Mouse (Mus musculus) ES-E14 (cell line): Measurements from ENCODE around the gene Ints14.

Experiments
- CHD2 ChIP-seq: IDR thresholded peaks from 2 replicates; pipeline ENCODE4 v1.6.1; 2014; ENCODE audit warnings: mild to moderate bottlenecking, low read depth, low read length, inconsistent platforms
- HCFC1 ChIP-seq: IDR thresholded peaks from 2 replicates; pipeline ENCODE4 v1.6.1; 2012; ENCODE audit warnings: low read length, inconsistent platforms, borderline replicate concordance; ENCODE audit not compliant: insufficient read depth
- MAFK ChIP-seq: IDR thresholded peaks from 2 replicates; pipeline ENCODE4 v1.6.1; 2014; ENCODE audit warnings: mild to moderate bottlenecking, low read depth, low read length, inconsistent platforms; ENCODE audit not compliant: insufficient read depth
- ZC3H11A ChIP-seq: IDR thresholded peaks from 2 replicates; pipeline ENCODE4 v1.6.1; 2012; ENCODE audit warnings: low read depth, mild to moderate bottlenecking, inconsistent platforms, low read length, borderline replicate concordance
- ZNF384 ChIP-seq: IDR thresholded peaks from 2 replicates; pipeline ENCODE4 v1.6.1; 2012; ENCODE audit warnings: low read depth, low read length, inconsistent platforms

- TF ChIP-seq ZNF384: no peak
- TF ChIP-seq HCFC1: no peak
- no peak for TF ChIP-seq CHD2
- TF ChIP-seq ZC3H11A: no peak
- TF ChIP-seq MAFK: no peak
Observed at GRCm38 (mm10) chr9:65031894-65032268, 71.2 kb downstream of the Ints14 start.
